Mouse (Mus musculus): ENCODE measurements at regions not wholly inside any gene's neighbourhood (a gene's known extent, or its start where the extent isn't known, plus 50 kb on each side); places are given as distances from the start of the nearest gene placed in this dataset.

DNA sequence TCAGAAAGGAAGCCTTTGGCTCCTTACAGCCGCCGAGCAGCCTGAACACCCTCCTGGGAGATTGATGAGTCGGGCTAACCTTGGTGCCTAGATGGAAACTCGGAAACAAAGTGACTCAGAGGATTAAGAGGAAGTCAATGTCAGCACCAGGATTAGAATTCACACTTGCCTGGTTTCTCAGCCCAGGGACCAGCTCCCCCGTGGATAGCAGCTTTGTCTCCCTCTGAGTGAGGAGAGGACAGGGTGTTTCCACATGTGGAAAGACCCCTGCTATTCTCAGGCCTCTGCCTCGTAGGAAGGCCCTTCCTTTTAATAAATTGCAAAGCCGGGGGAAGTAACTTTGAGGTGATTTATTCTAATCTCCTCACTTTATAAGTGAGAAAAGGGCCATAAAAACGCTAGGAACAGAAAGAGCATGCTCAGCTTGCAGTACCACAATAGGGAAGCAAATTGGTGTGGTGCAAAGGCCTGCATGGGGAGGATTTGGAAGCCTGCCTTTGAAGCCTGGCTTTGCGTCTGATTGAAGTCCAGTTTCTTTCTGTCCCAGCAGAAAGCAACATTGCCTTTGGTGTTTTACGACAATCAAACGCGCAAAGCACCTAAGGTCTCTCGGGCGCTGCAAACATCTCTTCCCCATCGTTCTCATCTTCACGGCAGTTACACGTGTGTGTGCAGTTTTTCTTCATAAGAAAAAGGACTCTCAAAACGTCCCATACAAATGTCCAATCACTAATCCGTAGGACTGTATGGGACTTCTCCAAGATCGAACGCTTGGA is 242.8 kb downstream of the Ndfip2 start:
- no peak for DNase-seq (ENCODE audit: low spot score)

DNA sequence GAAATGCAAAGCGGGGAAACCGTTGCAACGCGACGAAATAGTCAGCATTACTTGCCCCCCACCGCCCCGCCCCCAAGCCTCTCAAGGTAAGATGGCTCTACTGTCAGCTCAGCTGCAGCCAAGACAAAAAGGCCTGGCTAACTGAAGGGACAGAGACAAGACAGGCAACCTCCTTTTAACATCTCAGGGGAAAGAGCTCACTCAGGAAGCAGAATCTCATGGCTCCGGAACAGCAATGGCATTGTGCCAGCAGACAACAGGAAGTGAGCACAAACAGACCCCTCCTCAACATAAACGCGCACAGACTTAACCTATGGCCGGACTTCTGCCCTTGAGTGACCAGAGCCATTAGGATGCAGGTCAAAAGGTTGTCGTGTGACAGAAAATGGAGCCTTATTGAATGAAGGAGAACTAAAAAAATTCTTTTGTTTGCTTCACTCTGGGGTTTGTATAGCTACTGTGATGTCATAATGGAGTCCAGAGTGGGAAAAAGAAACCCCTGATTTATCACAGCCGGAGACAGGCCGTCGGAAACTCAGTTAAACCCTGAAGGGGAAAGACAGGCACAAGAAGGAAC is 241.0 kb downstream of the Ndfip2 start:
- DNase-seq (ENCODE audit: low spot score): no peak

DNA sequence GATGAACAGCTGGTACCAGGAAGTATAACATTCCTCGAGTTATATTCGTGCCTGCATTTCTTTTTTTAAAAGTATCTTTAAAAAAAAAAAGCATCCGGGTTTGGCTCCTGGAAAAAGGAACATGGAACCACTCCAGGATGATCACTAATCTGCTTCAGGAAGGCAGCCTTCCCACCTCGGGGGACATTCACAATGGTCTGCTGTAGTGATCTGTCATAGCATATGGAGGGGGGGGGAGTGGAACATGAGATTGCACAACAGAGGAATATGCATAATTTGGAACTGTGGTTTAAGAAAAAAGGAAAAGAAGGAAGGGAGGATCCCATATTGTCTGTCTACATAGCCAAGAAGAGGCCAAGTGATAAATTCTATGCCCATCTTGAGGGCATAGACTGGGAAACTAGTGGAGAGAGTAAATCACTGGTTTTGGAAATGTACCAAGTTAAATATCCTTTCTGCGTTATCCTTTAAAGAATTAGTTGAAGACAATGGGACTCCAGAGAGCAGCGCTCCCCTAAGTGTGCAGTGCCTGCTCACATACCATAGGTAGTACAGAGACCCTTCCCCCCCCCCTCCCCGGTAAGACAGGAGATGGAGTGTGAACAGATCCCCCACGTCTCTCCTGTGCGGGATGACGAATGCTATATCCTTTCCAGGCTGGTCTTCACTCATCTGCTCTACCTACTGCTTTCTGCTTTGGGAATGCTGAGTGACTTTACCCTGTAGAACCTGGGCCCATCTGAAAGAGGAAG is 240.0 kb downstream of the Ndfip2 start:
- DNase-seq (ENCODE audit: low spot score): no peak

DNA sequence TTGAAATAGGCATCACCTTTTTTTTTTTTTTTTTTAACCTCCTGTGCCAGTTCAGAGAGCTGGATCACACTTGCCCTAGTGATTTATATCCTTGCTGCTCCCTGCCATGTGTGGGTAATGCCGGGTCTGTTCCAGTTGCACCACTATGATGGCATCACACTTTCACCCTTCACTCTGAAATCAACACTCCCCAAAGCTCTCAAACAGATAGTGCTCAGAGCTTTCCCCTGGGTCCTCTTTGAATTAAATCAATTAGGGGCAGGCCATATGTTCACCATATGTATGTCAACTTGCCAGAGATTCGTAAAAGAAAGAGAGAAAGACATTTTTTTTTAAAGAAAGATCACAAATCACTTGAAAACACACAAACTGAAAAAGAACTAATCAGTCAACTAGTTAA is 236.8 kb downstream of the Ndfip2 start:
- no peak for DNase-seq (ENCODE audit: low spot score)

DNA sequence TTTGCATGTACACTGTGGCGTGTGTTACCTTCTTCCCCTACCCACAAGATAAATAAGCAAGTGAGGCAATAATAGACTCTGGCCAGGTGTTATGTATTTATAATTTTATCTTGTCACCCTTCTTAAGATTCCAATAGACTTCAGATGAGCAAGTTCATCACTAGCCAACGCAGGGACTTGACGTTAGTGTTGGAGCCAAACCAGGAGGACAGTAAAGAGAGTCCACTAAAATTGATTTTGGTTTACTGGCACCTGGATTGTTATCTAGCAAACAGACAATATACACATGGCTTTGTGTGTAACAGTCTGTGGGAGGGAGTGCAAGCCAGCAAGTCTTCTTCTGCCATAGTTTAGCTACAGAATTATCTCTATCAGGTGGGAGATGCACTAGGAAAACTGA is 236.0 kb downstream of the Ndfip2 start:
- DNase-seq (ENCODE audit: low spot score): no peak

DNA sequence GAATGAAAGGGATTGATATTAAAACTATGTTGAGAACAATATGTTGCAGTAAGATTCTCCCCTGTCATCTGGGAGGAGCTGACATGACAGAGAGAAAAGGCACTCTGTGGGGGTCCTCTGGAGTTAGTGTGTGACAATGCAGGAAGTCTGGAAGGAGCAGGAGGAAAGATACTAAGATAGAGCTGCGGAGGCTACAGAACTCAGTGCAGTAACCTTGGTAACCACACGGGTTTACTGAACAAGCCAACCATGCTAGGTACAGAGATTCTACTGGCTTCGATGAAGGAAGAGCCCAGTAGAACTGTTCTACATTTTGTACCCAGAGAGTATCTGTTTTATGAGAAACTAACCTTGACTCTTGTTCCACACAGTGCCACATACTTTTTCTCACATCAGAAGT is 231.8 kb downstream of the Ndfip2 start:
- DNase-seq (ENCODE audit: low spot score): no peak

DNA sequence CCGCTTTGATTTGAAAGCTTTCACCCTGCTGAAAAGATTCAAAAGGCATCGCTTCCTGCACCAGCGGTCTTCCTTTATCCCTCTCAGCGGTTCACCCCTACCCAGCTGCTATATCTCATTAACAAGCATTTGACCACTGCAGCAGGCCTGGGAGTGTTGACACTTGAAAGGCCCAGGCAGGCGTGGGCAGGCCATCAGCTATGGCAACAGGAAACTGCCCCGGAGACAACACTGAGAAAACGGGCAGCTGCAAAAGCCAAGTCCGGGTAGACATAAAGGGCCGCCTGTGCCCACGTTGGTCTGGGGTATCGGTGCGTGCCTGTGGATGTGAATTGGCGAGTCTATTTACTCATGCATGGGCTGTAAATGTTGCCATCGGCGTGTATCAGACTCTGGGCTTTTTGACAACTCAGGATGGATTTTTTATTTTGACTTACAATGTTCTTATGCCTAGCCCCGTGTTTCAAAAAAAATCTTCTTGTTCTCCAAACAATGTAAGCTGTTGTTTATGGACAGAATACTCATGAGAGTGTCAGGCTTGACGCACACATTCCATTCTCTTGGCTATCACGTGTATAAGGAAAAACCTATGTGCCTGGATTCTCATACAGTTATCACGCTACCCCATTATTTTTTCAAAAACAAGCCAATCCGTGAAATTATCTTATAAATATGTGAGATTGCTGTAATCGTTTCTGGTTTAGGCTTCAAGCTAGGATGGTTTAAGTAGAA is 225.1 kb downstream of the Ndfip2 start:
- DNase-seq (ENCODE audit: low spot score): no peak

DNA sequence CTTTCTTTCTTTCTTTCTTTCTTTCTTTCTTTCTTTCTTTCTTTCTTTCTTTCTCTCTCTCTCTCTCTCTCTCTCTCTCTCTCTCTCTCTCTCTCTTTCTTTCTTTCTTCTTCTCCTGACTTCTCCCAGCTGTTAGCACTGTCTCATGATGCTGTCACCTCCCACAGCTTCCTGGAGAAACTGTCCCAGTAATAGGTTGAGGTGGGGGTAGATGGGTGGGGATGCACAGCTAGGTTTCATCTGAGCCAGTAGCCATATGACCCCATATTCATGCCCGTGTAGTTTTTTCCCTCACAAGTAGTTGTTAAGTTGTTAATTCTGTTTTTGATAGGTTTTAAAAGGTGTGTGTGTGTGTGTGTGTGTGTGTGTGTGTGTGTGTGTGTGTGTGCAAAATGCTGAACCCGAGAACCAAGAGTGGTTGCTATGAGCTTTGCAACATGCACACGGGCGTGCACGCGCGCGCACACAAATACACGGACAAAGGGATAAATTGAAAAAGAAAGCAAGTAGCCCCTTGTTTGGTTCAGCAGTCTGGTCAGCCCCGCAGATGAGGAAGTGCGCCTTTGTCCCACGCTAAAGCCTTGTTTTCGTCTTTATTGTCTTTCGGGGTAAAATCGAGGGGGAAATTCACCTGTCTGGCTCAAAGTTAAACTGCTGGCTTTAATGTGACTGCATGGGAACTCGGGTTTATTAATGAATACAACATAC is 224.4 kb downstream of the Ndfip2 start:
- no peak for DNase-seq (ENCODE audit: low spot score)

DNA sequence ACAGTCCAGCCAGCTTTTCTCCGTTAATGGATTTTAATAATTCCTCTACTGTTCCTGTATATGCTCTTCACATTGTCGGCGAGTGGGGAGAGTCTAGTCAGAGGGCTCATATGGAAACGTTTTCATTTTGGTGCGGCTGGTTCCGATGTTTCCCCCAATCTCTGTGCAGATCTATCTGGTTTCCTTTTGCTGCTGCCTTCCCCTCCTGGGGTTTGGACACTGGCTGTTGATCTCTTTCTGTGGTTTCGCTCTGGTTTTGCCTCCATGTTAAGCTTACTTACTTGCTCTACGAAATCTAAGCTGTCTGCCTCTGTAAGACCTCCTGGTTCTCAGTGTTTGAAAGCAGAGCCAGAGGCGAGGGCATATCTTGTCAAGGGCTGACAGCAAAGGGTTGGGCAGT is 221.7 kb downstream of the Ndfip2 start:
- no peak for DNase-seq (ENCODE audit: low spot score)

DNA sequence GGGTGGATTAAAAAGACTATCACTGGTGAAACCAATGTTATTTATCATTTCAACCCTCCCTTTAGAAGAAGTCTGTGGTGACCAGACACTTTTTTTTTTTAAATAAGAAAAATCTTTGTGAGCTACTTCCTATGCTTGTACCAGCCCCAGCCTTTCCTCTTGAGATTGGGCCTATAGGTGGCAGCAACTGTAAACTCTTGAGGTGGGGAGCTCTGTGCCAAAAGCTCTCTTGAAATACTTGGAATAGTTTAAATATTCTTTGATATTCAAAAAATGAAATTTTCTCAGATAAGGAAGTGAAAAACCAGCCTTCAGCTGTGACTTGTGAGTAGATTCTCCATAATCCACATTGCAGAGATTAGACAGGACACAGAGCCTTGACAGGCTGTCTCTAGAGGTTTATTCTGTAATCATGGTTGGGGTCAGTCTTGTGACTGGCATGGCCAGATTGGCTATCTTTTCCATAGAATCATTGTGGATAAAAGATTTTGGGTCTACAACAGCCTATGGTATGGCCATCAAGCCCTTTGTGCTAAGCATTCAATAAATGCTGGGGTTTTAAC is 216.7 kb downstream of the Ndfip2 start:
- DNase-seq (ENCODE audit: low spot score): no peak

DNA sequence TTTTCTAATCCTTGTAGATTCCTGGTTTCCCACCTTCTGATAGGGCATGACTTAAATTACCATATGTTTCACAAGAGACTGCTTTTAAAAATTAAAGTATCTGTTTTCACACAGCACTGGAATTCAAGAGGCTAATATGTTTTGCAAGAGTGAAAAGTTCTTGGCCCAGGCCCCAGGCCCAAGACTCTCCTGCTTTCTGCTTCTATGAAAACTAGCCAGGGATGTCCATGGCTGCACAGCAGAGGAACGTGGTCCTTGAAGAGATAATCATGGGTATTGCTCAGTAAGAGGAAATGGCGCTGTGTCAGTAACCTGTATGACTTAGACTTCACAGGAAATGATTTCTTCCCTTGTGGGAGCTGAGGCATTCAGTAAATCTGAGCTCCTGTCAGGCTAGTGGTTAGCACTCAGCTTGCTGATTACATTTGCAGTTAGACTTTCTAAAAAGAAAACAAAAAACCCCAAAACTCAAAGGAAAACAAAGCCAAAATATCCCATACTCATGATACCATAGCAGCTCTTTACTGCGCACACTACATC is 190.6 kb downstream of the Ndfip2 start:
- DNase-seq (ENCODE audit: low spot score): no peak

DNA sequence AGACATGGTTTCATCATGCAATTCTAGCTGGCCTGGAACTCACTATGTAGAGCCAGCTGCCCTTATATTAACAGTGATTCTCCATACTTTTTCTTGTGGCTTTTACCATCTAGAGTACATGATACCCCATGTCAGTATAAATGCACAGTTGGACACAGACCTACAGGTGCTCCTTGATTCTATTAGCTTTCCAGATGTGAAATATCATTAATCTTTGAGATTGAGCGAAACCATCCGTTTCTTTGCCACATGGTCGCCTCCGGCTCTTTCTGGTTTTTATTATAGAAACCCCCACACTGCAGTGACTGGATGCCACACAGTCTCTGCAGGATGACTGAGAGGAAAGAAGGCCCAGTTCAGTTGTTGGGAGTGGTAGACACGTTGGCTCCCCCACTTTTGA is 188.7 kb downstream of the Ndfip2 start:
- no peak for DNase-seq (ENCODE audit: low spot score)

DNA sequence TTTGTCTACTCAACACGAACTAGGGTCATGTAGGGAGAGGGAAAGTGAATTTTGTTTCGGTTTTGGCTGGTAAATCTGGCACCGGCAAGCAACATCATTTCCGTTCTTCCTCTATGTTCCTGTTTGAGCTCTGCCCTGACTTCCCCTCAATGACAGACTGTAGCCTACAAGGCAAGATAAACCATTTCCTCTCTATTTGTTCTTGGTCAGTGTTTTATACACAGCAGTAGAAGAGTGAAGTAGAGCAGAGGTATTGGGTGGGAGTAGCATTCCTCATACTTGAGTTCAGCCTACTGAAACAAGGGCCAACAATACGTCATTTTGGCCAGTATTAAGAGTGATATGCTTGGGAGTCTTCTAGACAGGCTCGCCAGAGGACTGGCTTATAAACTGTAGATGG is 177.0 kb downstream of the Ndfip2 start:
- DNase-seq (ENCODE audit: low spot score): no peak

DNA sequence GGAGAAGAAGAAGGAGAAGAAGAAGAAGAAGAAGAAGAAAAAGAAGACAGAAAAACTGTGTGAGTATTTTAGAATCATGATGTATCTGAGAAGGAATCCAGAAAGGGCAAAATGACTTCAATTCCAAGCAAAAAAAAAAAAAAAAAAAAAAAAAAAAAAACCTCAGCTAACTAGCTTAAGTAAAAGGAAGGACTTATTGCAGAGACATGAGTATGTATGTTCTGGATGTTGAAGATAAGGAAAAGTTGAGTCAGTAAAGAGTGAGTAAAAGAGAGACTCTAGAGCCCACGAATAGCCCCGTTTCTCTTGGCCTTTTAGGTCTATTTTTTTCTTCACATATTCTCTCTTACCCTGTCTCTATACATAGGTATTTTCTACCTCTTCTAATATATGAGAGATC is 175.1 kb downstream of the Ndfip2 start:
- DNase-seq (ENCODE audit: low spot score): no peak

DNA sequence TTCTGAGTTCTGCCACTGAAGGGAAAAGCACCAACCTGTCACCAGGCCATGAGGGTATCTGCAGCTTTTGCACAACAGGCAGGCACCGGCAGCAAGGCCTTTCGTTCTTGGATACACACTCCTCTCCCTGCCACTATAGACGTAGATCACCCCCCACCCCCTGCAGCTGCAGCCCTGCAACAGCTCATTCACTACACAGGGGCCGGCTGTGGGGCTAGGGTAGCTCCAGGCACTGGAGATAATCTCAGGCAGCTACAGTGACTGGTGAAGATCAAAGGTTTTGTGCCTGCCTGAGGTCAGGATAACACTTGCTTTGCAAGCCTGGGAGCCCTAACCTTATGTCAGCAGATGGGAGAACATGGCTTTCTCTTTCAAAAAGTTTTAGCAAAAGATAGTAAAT is 174.3 kb downstream of the Ndfip2 start:
- DNase-seq (ENCODE audit: low spot score): no peak

DNA sequence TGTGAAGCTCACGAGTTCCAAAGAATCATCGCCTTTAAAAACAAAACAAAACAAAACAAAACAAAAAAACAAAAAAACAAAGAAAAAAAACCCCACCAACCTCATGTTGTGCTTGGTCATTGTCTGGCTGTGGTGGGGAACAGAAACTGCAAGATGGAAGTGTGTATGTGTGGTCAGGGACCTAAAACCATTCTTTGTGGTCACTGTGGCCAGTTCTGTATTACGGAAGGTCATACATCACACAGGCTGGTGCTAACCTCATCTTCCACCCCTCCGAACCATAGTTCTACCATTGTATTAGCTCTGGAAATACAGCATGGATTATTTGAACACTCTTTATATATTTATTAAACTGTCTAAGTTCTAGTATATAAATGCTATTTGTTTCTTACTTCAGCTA is 173.2 kb downstream of the Ndfip2 start:
- no peak for DNase-seq (ENCODE audit: low spot score)

DNA sequence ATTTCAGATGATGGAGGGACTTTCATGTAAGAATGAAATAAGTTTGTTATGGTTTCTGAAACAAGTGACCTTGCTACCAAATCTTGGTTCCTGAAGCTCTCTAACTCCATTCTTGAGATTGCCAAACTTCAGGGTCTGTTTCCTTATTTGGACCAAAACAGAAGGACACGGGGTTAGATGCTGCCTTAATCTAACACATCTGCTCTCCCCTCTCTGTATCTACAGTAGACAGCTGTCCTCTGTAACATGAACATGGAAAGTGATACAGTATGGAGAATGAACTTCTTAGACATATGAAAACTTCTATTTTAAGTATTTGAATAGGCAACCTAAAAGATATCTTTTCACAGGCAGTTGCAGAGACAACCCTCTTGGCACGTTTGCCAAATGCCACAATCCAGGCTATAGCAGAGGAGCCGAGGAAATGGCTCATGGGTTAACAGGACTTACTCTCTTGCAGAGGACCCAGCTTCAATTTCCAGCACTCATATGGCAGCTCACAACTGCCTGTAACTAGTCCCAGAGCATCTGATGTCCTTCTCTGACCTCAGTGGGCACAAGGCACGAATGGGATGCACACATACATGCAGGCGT is 171.4 kb downstream of the Ndfip2 start:
- no peak for DNase-seq (ENCODE audit: low spot score)

DNA sequence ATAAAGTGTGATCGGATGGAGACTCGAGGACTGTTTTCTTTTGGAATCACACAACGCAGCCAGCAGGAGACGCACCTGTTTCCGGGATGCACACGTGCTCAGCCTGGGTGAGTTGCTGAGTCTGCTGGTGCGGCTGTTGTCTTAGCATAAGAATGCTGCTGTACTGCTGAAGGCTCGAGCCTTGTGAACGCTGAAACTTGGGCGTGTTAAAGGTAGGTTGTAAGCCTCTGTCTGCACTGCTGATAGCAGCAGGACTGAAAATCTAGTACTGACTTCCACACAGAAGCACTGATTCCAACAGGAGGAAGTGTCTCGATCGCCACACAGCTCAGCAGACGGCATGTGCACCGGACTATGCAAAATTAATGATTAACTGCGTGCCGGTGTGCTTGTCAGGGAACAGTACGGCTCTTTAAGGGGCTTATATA is 169.1 kb downstream of the Ndfip2 start:
- DNase-seq (ENCODE audit: low spot score): no peak

DNA sequence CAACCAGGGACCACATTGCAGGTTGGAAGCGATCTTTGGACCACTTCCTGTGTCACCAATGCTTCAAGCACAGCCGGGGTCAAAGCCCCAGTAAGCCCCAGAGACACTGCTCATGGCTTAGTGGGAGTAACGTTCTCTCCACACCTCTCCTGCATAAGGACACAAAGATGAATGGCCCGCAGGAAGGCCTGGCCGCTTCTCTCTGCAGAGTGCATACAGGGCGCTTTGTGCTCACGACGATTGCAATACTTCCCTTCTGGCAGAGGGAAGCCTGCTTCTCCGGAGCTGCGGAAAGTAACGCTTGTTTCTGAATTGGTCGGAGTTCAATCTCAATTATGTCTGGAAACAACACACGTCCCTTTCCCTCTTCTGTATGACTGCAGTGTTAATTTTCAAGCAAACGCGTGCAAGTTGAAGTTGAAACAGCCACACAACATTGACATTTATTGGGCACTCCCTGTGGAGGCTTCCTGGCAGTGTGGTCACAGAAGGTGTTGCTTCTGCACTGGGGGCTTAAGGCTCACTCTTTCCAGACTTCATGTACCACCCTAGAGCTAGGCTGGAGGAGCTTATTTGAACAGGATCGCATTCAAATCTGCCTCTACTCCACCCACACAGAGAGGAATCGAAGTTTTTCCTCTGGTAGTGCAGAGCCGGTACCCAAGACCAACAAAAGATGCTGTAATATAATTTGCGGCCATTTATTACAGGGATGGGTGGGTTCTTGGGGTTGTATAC is 168.4 kb downstream of the Ndfip2 start:
- DNase-seq (ENCODE audit: low spot score): no peak

DNA sequence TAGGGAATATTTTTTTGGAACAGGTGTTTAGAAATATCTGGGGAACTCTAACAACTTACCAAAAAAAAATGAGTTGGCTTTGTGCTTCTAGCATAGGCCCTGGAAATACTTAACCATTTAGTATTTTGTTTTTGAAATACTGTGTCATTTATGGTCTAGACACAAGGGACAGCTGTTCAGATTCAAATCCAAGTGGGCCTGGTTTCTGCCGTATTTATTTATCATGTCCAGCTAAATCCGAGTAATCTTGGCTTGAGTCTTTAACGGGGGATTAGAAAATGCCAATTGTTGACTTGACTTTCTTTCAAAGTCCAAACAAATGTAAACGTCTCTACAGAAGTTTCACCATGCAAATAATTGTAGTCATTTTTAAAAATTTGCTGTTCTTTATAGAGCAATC is 159.6 kb downstream of the Ndfip2 start:
- no peak for DNase-seq (ENCODE audit: low spot score)

Measured in ovary, postnatal 10 days (tissue).